Mouse (Mus musculus) kidney, adult 2 months (tissue): Measurements from ENCODE around the gene Smg7. TPM values are rescaled to one million over a fixed set of nuclear protein-coding genes. Genes with fewer than 3 reads are reported as not detected.

Experiments used
- DNase-seq: peaks from one replicate; pipeline ENCODE4 v3.0.0; 2021
- H3K27ac ChIP-seq: fragments of 200-500 bp; 2 replicates; pipeline ENCODE4 v1.5.1; 2012; ENCODE audit warnings: low read depth, low read length, control low read depth, inconsistent platforms; ENCODE audit not compliant: insufficient read depth
- H3K27me3 ChIP-seq: fragments of 200-500 bp; replicated peaks from 2 replicates; pipeline ENCODE4 v1.6.1; 2012; ENCODE audit warnings: mild to moderate bottlenecking, moderate library complexity, low read length, inconsistent platforms; ENCODE audit not compliant: control insufficient read depth, insufficient read depth
- H3K36me3 ChIP-seq: fragments of 200-500 bp; 2 replicates; pipeline ENCODE4 v1.6.1; 2012; ENCODE audit warnings: mild to moderate bottlenecking, moderate library complexity, low read length, inconsistent platforms; ENCODE audit not compliant: control insufficient read depth, insufficient read depth
- H3K4me1 ChIP-seq: fragments of 200-500 bp; 2 replicates; pipeline ENCODE4 v1.6.1; 2011; ENCODE audit warnings: low read length; ENCODE audit not compliant: control insufficient read depth, insufficient read depth
- H3K4me3 ChIP-seq: fragments of 200-500 bp; 2 replicates; pipeline ENCODE4 v1.5.1; 2011; ENCODE audit warnings: mild to moderate bottlenecking, low read depth, low read length, control low read depth; ENCODE audit not compliant: insufficient read depth
- CTCF ChIP-seq: fragments of 200-500 bp; conservative IDR thresholded peaks from 2 replicates; pipeline ENCODE4 v1.5.1; 2011; ENCODE audit warnings: low read depth, mild to moderate bottlenecking, control low read depth, low read length, moderate library complexity, mixed read lengths; ENCODE audit not compliant: insufficient read depth, insufficient read length
- POLR2A ChIP-seq: fragments of 200-500 bp; IDR thresholded peaks from one replicate; pipeline ENCODE4 v1.6.1; 2011; ENCODE audit warnings: low read depth, low read length, control low read depth
- WGBS: fragments of 180-500 bp; shearing (Covaris S2); methylation state at CpG from one replicate; pipeline ENCODE4 v1.1.7; 2018; 5-methylcytosine and 5-hydroxymethylcytosine counted together
- polyA plus RNA-seq: library from polyadenylated mRNA; depleted of rRNA; stranded (reverse); fragments of >200 nt; gene quantifications from 2 replicates; pipeline ENCODE4 v1.2.3, GENCODE M21; 2012

Gene Smg7
- polyA plus RNA-seq, 1 experiment = 46.8 TPM

- no peak overlapping the region for H3K27ac ChIP-seq
- DNase-seq = no peak
- TF ChIP-seq CTCF (no peak), POLR2A (no peak)
- no peak overlapping the region for H3K4me3 ChIP-seq
- H3K4me1 ChIP-seq = no peaks in the 10 kb centered on the region
- H3K27me3 ChIP-seq = no peaks in the 10 kb centered on the region
- 93% methylated on average over 9 of the region's 9 CpGs for WGBS
- H3K36me3 ChIP-seq = no peaks in the 10 kb centered on the region
Observed at GRCm38 (mm10) chr1:152830054-152830453, 72.4 kb downstream of the Smg7 start.

GRCm38 (mm10) chr1:152828637-152829355 lies 73.7 kb downstream of the Smg7 start:
- Histone ChIP-seq H3K4me1 (no peaks in the 10 kb centered on the region), H3K27ac (no peak overlapping the region), H3K36me3 (no peaks in the 10 kb centered on the region), H3K4me3 (no peak overlapping the region), H3K27me3 (no peaks in the 10 kb centered on the region)
- WGBS = 62% methylated on average over 10 of the region's 10 CpGs
- TF ChIP-seq POLR2A = no peak
- no peak for TF ChIP-seq CTCF
- no peak for DNase-seq

GRCm38 (mm10) chr1:152828168-152828567 lies 74.3 kb downstream of the Smg7 start:
- H3K36me3 ChIP-seq = no peaks in the 10 kb centered on the region
- no peak overlapping the region for H3K4me3 ChIP-seq
- WGBS = 54% methylated on average over 5 of the region's 5 CpGs
- H3K4me1 ChIP-seq = no peaks in the 10 kb centered on the region
- no peaks in the 10 kb centered on the region for H3K27me3 ChIP-seq
- no peak overlapping the region for H3K27ac ChIP-seq
- TF ChIP-seq POLR2A (no peak), CTCF (no peak)
- DNase-seq = no peak

GRCm38 (mm10) chr1:152826446-152826845 lies 76.0 kb downstream of the Smg7 start:
- H3K36me3 ChIP-seq = no peaks in the 10 kb centered on the region

GRCm38 (mm10) chr1:152824206-152824605 lies 78.2 kb downstream of the Smg7 start:
- Histone ChIP-seq H3K36me3 (no peaks in the 10 kb centered on the region), H3K4me3 (no peak overlapping the region), H3K27ac (no peak overlapping the region), H3K4me1 (no peaks in the 10 kb centered on the region), H3K27me3 (no peaks in the 10 kb centered on the region)
- no peak for DNase-seq
- TF ChIP-seq POLR2A = no peak
- no peak for TF ChIP-seq CTCF
- 75% methylated on average over 9 of the region's 9 CpGs for WGBS

More at GRCm38 (mm10) chr1:152826446-152826845, 76.0 kb downstream of the Smg7 start:
- no peaks in the 10 kb centered on the region for H3K4me1 ChIP-seq
- no peak for DNase-seq
- WGBS = 73% methylated on average over 5 of the region's 5 CpGs
- TF ChIP-seq CTCF (no peak), POLR2A (no peak)
- no peak overlapping the region for H3K27ac ChIP-seq
- no peaks in the 10 kb centered on the region for H3K27me3 ChIP-seq
- no peak overlapping the region for H3K4me3 ChIP-seq

- Histone ChIP-seq H3K36me3 (no peaks in the 10 kb centered on the region), H3K27me3 (no peaks in the 10 kb centered on the region), H3K4me3 (no peak overlapping the region), H3K27ac (no peak overlapping the region), H3K4me1 (0 out of 2 replicates have a peak, but pooled peaks cover 3% of the 10 kb centered on the region)
- DNase-seq = no peak
- WGBS = 92% methylated on average over 4 of the region's 4 CpGs
- TF ChIP-seq POLR2A (no peak), CTCF (no peak)
Observed at GRCm38 (mm10) chr1:152821746-152822145, 80.7 kb downstream of the Smg7 start.

- H3K36me3 ChIP-seq = no peaks in the 10 kb centered on the region
- no peak overlapping the region for H3K4me3 ChIP-seq
- DNase-seq = no peak
- no peak for TF ChIP-seq CTCF
- TF ChIP-seq POLR2A = no peak
- no peaks in the 10 kb centered on the region for H3K27me3 ChIP-seq
- 0 out of 2 replicates have a peak, but pooled peaks cover 3% of the 10 kb centered on the region for H3K4me1 ChIP-seq
- no peak overlapping the region for H3K27ac ChIP-seq
- WGBS = 77% methylated on average over 7 of the region's 7 CpGs
Observed at GRCm38 (mm10) chr1:152820911-152821695, 81.3 kb downstream of the Smg7 start.
